Mouse (Mus musculus) embryonic facial prominence, embryonic 10.5 days (tissue): ENCODE results near the gene Cd200. TPM values are rescaled to one million over a fixed set of nuclear protein-coding genes. Genes with fewer than 3 reads are reported as not detected.
"Not testable (repeated sequence)": the region's sequence is repeated elsewhere in the genome, so short reads cannot be mapped to it uniquely, and the experiment has no call there.

Experiments
- DNase-seq: peaks from one replicate; pipeline ENCODE4 v3.0.0-alpha.2; 2017; ENCODE audit warnings: low spot score
- H3K27ac ChIP-seq: fragments of 300-500 bp; sonication (generic); replicated peaks from 2 replicates; pipeline ENCODE4 v1.5.1; 2016; ENCODE audit warnings: mild to moderate bottlenecking
- H3K27me3 ChIP-seq: fragments of 300-500 bp; sonication (generic); replicated peaks from 2 replicates; pipeline ENCODE4 v1.6.1; 2016; ENCODE audit warnings: low read depth, mild to moderate bottlenecking; ENCODE audit not compliant: poor library complexity, severe bottlenecking
- H3K36me3 ChIP-seq: fragments of 300-500 bp; sonication (generic); replicated peaks from 2 replicates; pipeline ENCODE4 v1.6.1; 2016; ENCODE audit warnings: mild to moderate bottlenecking, moderate library complexity
- H3K4me1 ChIP-seq: fragments of 300-500 bp; sonication (generic); 2 replicates; pipeline ENCODE4 v1.6.1; 2016
- H3K4me3 ChIP-seq: fragments of 300-500 bp; sonication (generic); 2 replicates; pipeline ENCODE4 v1.5.1; 2016; ENCODE audit warnings: mild to moderate bottlenecking, moderate library complexity
- H3K9me3 ChIP-seq: fragments of 300-500 bp; sonication (generic); 2 replicates; pipeline ENCODE4 v1.6.1; 2016; ENCODE audit warnings: mild to moderate bottlenecking
- WGBS: fragments of 180-500 bp; shearing (Covaris S2); methylation state at CpG from one replicate; pipeline ENCODE4 v1.1.7; 2016; 5-methylcytosine and 5-hydroxymethylcytosine counted together
- polyA plus RNA-seq: library from polyadenylated mRNA; unstranded; fragments of >200 nt; fragmentation: Nextera tagmentation; extraction: Ambion mirVana; gene quantifications from 2 replicates; pipeline ENCODE4 v1.2.1, GENCODE M21; 2016

Cd200 gene
- 6.6 and 8.1 TPM in 2 replicates for polyA plus RNA-seq

- H3K36me3 ChIP-seq, result no peaks in the 10 kb centered on the region
- H3K27ac ChIP-seq, result peak within 1 kb of the TSS; percentile 76
- no peaks in the 10 kb centered on the region for H3K9me3 ChIP-seq
- peak; percentile 53 for DNase-seq
- H3K27me3 ChIP-seq, result peaks cover 20% of the 10 kb centered on the region
- under 1% methylated on average over 28 of the region's 28 CpGs for WGBS
- peaks cover 10% of the 10 kb centered on the region; the same call in 1 of the 2 replicates for H3K4me1 ChIP-seq
- peak within 1 kb of the TSS; percentile 67 for H3K4me3 ChIP-seq
Observed at GRCm38 (mm10) chr16:45408425-45409063, at the start of gene Cd200. Gene Cd200 (minus strand): TSS chr16:45409053.

- H3K9me3 ChIP-seq, result no peaks in the 10 kb centered on the region
- no peaks in the 10 kb centered on the region for H3K27me3 ChIP-seq
- H3K4me1 ChIP-seq, result no peaks in the 10 kb centered on the region
Observed at GRCm38 (mm10) chr16:45454762-45455161, 45.9 kb upstream of the Cd200 start.

DNA sequence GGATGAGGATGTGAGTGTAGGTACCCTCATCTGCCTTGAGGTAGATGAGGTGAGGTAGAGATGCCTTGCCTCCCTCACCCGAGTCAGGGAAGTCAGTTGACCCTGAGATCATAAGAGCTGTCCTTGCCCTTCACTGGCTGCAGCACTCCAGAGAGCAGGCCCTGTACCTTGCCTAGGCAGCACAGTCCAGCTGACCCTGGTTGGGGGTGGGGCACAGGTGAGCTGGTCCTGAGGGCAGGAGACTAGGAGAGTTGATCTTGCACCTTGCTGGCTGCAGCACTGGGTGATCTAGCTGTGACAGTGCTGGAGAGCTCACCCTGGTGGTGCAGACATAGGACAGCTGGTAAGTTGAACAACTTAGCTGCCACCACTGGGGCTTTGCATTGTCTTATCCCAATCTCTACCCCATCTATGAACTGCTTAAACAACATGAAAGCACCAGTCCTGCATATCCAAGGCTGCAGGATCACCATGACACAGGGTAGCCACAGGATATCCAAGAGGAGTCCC, 28.4 kb upstream of the Cd200 start:
- 79% methylated on average over 1 of the region's 1 CpGs for WGBS
- H3K27ac ChIP-seq, result no peak overlapping the region
- no peaks in the 10 kb centered on the region for H3K36me3 ChIP-seq
- H3K9me3 ChIP-seq, result no peaks in the 10 kb centered on the region
- H3K4me3 ChIP-seq, result no peak overlapping the region
- DNase-seq, result no peak
- no peaks in the 10 kb centered on the region for H3K27me3 ChIP-seq
- H3K4me1 ChIP-seq, result no peaks in the 10 kb centered on the region

More at GRCm38 (mm10) chr16:45454762-45455161, 45.9 kb upstream of the Cd200 start:
- no peak overlapping the region for H3K27ac ChIP-seq
- no peak for DNase-seq
- H3K36me3 ChIP-seq, result no peaks in the 10 kb centered on the region
- no peak overlapping the region for H3K4me3 ChIP-seq

DNA sequence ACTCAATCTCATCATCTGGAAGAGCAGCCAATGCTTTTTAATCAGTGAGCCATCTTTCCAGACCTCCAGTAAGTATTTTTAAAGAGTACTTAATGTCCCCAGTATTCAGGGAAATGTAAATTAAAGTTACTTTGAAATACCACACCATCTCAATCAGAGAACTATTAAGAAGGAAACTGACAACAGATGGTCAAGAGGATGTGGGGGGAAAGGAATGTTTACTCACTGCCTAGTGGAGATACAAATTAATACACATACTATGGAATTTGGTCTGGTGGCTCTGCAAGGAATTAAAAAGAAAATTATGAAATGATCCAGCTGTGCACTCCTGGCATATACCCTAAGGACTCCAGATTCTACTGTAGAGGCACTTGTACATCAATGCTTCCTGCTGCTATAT, 26.7 kb upstream of the Cd200 start:
- DNase-seq, result no peak
- Histone ChIP-seq H3K27ac (no peak overlapping the region), H3K4me1 (no peaks in the 10 kb centered on the region), H3K4me3 (no peak overlapping the region), H3K27me3 (no peaks in the 10 kb centered on the region), H3K9me3 (no peaks in the 10 kb centered on the region), H3K36me3 (no peaks in the 10 kb centered on the region)

DNA sequence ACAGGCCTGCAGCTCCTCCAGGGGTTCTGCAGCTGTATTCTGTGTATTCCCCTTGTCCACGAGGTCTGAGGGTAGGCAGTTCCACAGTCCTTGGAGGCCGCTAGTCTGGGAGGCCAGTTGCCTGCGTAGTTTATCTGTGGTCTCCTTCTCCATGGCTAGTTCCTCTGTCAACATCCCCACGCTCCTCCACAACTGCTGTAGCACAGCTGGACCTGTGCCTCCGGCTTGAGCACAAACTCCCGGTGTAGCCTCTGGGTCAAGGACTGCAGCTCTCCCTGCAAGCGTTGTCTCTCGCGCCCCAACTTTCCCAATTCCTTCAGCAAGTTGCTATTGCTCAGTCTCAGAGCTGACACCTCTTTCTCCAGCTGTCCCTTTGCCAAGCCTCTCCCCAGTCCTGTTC, 18.8 kb upstream of the Cd200 start:
- H3K27ac ChIP-seq, result no peak overlapping the region
- 0 out of 2 replicates have a peak, but pooled peaks cover 2% of the 10 kb centered on the region for H3K9me3 ChIP-seq
- H3K36me3 ChIP-seq, result no peaks in the 10 kb centered on the region
- no peak overlapping the region for H3K4me3 ChIP-seq
- no peak for DNase-seq
- no peaks in the 10 kb centered on the region for H3K4me1 ChIP-seq
- no peaks in the 10 kb centered on the region; the same call in 1 of the 2 replicates for H3K27me3 ChIP-seq
- 91% methylated on average over 9 of the region's 9 CpGs for WGBS

- H3K4me3 ChIP-seq, result no peak overlapping the region
- H3K36me3 ChIP-seq, result no peaks in the 10 kb centered on the region
- DNase-seq, result no peak
- H3K27me3 ChIP-seq, result peaks cover 3% of the 10 kb centered on the region; the same call in 1 of the 2 replicates
- no peaks in the 10 kb centered on the region for H3K9me3 ChIP-seq
- H3K27ac ChIP-seq, result no peak overlapping the region
- peaks cover 3% of the 10 kb centered on the region; the same call in 1 of the 2 replicates for H3K4me1 ChIP-seq
Observed at GRCm38 (mm10) chr16:45413497-45413896, 4.6 kb upstream of the Cd200 start.

GRCm38 (mm10) chr16:45409064-45409446, 202 bp upstream of the Cd200 start:
- H3K27me3 ChIP-seq, result peaks cover 20% of the 10 kb centered on the region
- peak overlapping the region; percentile 67 for H3K4me3 ChIP-seq
- WGBS, result 39% methylated on average over 7 of the region's 7 CpGs
- H3K27ac ChIP-seq, DNase-seq, H3K36me3 ChIP-seq, H3K4me1 ChIP-seq, H3K9me3 ChIP-seq: not testable (repeated sequence)

DNA sequence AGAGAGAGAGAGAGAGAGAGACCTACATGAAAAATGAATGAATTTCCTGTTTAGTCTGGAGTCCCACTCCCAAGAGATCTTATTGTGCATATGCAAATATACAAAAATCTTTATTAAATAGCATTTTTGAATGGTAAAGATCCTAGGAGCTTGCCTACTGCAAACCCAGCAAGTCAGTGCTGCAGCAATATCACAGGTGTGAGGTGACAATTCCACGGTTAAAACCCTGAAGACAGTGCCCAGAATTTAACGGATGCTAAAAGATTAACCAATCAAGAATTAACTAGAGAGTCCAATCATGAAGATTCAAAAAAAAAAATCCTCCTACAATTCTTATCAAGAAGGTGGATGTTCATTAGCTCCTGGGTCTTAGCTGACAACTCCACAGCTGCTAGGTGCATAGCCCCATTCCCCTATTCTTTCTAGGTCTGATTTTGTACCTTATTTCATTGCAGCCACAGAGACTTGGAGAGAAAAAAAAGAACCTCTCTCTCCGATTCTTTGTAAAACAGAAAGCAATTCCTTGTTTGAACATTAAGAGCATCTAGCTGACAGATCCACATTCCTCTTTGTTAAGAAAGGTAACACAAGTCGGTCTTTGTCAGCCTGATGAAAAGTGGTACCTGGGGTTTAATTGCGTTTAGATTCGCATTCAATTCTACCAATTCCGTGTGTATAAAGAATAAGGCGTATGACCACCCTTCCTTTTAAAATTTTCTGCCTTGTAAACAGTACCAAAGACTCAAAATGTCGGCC, 1.0 kb downstream of the Cd200 start:
- Histone ChIP-seq H3K27me3 (peaks cover 20% of the 10 kb centered on the region), H3K27ac (peak overlapping the region; percentile 76), H3K4me1 (peaks cover 10% of the 10 kb centered on the region; the same call in 1 of the 2 replicates), H3K4me3 (peak overlapping the region; percentile 67), H3K9me3 (no peaks in the 10 kb centered on the region), H3K36me3 (no peaks in the 10 kb centered on the region)
- 38% methylated on average over 9 of the region's 9 CpGs for WGBS
- DNase-seq, result no peak

- H3K36me3 ChIP-seq, result no peaks in the 10 kb centered on the region
- no peak for DNase-seq
- no peak overlapping the region for H3K4me3 ChIP-seq
- H3K27me3 ChIP-seq, result peaks cover 20% of the 10 kb centered on the region
- no peak overlapping the region for H3K27ac ChIP-seq
- WGBS, result 90% methylated on average over 5 of the region's 5 CpGs
- no peaks in the 10 kb centered on the region for H3K9me3 ChIP-seq
- peaks cover 10% of the 10 kb centered on the region; the same call in 1 of the 2 replicates for H3K4me1 ChIP-seq
Observed at GRCm38 (mm10) chr16:45407091-45407490, 1.8 kb downstream of the Cd200 start.

- H3K4me3 ChIP-seq, result no peak overlapping the region
- WGBS, result 80% methylated on average over 2 of the region's 2 CpGs
- no peaks in the 10 kb centered on the region for H3K9me3 ChIP-seq
- no peak overlapping the region for H3K27ac ChIP-seq
- H3K27me3 ChIP-seq, result peaks cover 11% of the 10 kb centered on the region
- peaks cover under 1% of the 10 kb centered on the region; the same call in 1 of the 2 replicates for H3K4me1 ChIP-seq
- no peaks in the 10 kb centered on the region for H3K36me3 ChIP-seq
- DNase-seq, result no peak
Observed at GRCm38 (mm10) chr16:45402951-45403350, 5.9 kb downstream of the Cd200 start.

DNA sequence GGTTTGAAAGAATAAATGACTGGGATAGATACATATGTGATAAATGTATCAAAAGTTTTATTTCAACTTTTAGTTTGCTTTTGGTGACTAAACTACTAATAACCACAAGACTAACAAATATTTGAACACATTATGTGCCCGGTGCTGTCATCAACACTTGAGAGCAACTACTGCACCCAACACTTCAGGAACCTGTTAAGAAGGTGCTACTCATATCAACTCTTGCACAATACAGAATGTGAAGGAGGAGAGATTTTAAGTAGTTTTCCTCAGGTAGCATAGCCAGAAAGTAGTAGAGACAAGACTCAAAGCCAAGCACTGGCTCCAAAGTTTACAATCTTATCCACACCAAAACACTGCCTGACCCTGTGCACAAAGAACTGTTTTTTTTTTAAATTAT, 6.8 kb downstream of the Cd200 start:
- WGBS, result 94% methylated on average over 1 of the region's 1 CpGs
- Histone ChIP-seq H3K9me3 (no peaks in the 10 kb centered on the region), H3K4me3 (no peak overlapping the region)

GRCm38 (mm10) chr16:45399947-45400555, 8.8 kb downstream of the Cd200 start:
- Histone ChIP-seq H3K9me3 (no peaks in the 10 kb centered on the region), H3K27ac (no peak overlapping the region), H3K36me3 (no peaks in the 10 kb centered on the region), H3K4me1 (no peaks in the 10 kb centered on the region), H3K4me3 (no peak overlapping the region), H3K27me3 (no peaks in the 10 kb centered on the region)
- no peak for DNase-seq
- 65% methylated on average over 9 of the region's 9 CpGs for WGBS

More for the DNA sequence above, 6.8 kb downstream of the Cd200 start:
- Histone ChIP-seq H3K4me1 (no peaks in the 10 kb centered on the region), H3K27ac (no peak overlapping the region), H3K27me3 (peaks cover 2% of the 10 kb centered on the region; the same call in 1 of the 2 replicates), H3K36me3 (no peaks in the 10 kb centered on the region)
- no peak for DNase-seq
